Mouse (Mus musculus) mesoderm, embryonic 11.5 days (tissue): ENCODE measurements around the gene Hspa12b.

ENCODE experiments used
- DNase-seq: peaks from one replicate; pipeline ENCODE4 v3.0.0-alpha.2; 2012; ENCODE audit warnings: low read depth, low spot score

The Hspa12b gene

DNA sequence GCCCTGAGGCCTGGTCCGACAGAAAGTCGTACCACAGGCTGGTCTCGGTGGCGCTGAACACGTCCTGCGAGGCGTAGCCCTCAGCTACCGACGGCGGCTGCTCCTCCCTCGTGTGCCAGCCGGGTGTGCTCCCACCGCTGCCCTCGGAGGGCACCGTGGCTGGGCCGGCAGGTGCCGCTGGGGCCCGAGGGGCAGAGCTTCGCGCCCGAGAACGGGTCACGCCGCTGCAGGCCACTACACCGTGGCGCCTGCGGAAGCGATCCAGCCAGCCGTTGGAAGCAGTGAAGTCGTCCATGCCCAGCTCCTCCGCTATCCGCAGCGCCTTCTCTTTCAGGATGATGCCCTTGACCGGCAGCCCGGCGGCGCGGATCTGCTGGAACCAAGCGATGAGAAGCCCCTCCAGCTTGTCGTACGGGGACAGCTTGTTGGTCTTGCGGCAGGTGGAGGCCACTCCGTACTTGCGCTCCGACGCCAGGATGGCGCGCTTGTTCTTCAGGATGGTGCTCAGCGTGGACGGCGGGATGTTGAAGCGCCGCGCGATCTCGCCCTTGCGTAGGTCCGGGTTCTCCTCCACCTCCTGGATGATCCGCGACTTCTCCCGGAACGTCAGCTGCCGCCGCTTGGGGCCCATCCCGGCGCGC lies 52.3 kb downstream of the Hspa12b start:
- DNase-seq: peak; percentile 79

DNA sequence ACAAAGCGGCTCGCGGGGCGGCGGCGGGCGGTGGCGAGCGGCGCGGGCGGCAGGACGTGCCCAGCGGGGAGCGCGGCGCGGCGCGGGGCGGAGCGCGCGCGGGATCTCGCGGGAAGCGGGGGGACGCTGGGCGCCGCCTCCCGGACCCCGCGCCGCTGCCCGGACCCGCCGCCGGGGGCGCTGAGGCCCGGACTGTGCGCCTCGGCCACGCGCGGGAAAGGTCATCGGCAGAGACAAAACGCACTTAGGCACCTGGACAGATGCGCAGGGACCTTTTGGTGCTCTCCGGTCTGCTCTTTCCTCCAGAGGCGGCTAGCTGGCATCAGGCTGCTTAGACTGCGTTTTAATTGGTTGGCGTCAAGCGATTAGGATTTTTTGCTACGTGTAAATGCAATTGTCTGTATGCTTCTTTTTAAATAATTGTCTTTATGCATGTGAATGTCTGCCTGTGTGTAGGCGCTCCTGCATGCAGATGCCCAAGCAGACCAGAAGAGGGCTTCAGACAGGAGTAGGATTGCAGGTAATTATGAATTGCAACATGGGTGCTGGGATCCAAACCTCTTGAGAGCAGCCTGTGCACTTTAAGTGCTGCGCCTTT lies 53.0 kb downstream of the Hspa12b start, which contains the start of gene Cenpb:
Gene Cenpb, minus strand, starts transcription at position 78 of the 598 bp plus-strand sequence.
- peak; percentile 89 for DNase-seq

DNA sequence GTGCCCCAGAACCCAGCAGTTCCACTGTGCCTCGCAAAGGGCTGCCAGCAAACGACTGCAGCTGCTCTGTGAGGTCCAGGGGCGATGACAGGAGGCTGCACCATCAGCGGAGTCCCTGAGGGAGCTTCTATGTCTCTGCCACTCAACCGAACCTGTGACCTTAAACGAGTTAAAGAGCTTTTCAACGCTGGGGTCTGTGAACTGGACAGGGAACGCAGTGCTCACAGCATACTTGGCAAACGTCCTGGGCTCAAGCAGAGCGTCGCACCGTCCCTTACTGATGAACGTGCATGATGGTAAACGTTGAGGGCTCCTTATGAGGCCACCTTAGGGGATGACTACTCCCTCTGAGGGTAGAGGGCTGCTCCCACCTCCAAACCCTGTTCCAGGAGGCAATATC lies 59.3 kb downstream of the Hspa12b start:
- no peak for DNase-seq

DNA sequence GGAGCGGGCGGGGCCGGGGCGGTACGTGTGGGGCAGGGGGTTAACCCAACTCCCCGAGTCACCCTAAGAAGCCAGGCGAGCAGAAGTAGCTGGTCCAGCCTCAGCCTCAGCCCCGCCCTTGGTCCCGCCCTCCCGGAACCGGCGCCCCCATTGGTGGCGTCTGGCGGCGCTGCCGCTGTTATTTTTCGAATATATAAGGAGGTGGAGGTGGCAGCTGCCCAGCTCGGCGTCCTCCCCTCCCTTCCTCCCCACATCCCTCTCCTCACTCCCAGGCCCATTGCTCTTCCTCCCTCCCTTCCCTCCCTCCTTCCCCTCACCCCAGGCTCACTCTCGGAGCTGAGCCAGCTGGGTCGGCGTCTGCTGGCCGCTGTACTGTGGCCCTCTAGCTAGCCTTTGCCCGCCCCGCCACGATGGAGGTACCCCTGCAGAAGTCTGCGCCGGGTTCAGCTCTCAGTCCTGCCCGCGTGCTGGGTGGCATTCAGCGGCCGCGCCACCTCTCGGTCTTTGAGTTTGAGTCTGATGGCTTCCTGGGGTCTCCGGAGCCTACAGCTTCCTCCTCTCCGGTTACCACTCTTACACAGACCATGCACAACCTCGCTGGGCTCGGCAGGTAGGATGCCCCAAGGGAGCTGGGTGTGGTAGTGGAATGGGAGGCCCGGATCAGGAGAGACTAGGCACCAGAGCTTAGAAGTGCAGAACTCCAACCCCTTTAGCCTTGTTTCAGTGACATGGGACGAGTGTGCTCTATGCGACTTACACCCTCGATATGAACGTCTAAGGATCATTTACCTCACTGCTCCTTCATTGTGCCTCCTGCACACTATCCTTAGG lies 59.9 kb downstream of the Hspa12b start, which contains the start of the genes Cdc25b and Spef1:
Gene Cdc25b, plus strand, starts transcription at position 179 of the 831 bp plus-strand sequence.
Gene Spef1, minus strand, starts transcription at position 512 of the 831 bp plus-strand sequence.
- DNase-seq: peak; percentile 87

DNA sequence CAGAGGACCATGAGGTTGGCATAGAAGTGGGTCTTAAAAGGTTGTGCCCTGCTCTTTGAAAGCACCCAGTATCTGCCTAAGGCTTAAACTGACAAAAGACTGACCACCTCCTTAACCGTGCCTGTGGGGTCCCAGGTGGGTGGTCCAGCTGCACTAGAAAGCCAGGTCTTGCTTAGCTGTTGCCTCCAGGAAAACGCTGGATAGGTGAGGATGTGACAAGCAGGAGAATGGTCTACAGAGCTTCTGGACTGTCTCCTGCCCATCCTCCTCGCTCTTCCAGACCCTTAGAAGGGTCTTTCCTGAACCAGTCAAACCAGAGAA lies 60.5 kb downstream of the Hspa12b start:
- no peak for DNase-seq

DNA sequence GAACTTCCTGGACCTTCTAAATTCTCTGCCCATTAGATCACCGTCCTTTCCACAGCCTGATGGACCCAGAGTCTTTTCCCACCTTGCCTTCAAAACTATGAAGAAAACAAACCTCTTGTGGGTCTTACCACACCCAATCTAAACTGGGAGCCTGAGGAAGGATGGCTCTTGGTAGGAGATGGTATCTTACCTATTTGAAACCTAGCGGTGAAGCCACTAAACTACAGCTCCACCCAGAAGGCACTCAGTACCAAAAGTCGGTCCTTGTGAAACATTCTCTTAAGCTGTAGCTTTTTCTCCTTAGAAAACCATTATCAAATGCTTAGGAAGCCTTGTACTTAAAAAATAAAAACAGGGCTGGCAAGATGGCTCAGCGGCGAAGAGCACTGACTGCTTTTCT lies 61.2 kb downstream of the Hspa12b start:
- DNase-seq: no peak

DNA sequence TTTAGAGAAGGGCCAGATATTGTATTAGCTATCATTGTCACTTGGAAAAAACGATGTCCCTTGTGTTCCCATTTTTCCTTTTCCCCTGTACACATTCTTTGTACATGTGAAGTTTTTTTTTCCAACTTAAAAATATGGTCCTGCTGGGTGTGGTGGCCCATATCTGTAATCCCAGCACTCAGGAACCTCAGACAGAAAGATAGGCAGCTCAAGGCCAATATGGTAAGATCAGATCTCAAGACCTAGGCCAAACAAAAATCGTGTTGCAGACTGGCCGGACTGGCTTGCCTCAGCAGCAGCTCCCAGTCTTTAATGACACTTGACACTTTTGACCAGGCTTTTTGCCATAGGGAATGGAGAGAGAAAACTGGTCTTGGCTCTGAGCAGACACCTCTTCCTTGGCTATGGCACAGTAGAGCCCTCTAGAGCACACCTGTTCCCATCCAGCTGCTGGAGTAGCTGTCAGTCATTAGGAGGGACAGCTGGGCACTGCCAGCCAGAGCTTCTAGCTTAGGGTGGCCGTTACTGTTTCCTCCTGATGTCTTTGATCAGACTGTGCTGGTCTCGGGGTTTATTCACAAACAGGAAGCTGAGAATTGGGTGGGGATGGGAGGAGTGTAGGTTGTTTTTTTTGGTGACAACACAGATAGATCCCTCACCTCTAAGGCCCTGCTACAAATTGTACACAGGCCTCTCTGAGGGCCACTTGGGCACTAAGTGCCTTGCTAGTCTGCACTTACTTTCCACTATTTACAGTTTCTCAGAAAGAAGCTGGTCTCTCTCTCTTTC lies 62.6 kb downstream of the Hspa12b start:
- DNase-seq: no peak

DNA sequence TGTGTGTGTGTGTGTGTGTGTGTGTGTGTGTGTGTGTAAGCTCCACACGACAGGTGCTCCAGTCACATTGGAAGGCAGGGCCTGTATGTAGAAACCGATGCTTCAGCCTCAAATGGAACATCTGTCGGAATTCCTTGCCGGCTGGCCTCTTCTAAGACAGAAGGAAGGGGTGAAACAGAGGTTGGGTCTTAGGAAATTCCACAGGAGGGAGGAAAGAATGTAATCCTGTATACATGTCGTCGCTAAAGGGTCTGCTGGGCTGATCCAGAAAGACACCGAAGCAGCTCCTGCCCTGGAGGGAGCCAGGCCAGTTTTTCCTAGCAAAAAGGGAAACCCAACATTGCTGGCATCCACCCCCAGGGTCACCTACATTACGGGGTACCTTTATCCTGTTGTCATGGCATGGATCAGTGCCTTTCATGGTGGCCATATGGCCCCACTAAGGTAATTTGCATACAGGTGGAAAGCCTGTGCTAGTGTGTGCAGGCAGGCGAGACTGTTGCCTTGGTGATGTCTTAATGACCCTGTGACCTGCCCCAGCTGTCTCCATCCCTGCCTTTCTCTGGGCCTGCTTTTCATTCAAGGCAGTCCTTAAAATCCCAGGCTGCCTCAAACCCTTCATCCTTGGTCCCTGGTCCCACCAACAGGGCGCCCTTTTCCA lies 63.4 kb downstream of the Hspa12b start:
- DNase-seq: peak; percentile 78

DNA sequence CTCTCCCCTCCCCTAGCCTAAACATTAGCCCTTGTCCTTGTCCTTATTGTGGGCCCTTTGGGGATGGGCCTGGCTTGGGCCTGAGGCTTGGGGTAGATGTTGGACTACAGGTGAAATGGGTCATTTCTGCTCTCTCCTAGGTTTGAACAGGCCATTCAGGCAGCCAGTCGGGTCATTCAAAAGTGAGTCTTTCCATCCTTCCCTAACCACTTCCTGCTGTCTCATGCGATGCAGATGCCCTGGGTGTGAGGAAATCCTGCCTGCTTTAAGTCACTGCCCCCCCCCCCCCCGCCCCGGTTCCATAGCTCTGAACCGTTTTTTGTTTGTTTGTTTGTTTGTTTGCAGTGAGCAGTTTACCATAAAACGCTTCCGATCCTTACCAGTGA lies 63.9 kb downstream of the Hspa12b start:
- DNase-seq: no peak
